Mouse (Mus musculus) midbrain, embryonic 14.5 days (tissue): ENCODE data around the gene Tmem169. TPM values are rescaled to one million over a fixed set of nuclear protein-coding genes. Genes with fewer than 3 reads are reported as not detected.
A peak's percentile ranks its signal among the peaks of the same experiment; 100 is the strongest.
"Not testable (repeated sequence)": the region's sequence is repeated elsewhere in the genome, so short reads cannot be mapped to it uniquely, and the experiment has no call there.

Experiments used
- ATAC-seq: fragments of 200-750 bp; cut with Nextera tagmentation; 2 replicates; pipeline ENCODE4 v1.8.0; 2017; ENCODE audit warnings: moderate number of reproducible peaks, moderate library complexity; ENCODE audit not compliant: low FRiP score, low TSS enrichment
- DNase-seq: peaks from one replicate; pipeline ENCODE4 v3.0.0-alpha.2; 2015
- H3K27ac ChIP-seq: fragments of 300-500 bp; sonication (generic); replicated peaks from 2 replicates; pipeline ENCODE4 v1.5.1; 2014; ENCODE audit warnings: mild to moderate bottlenecking, low read depth, low read length, moderate library complexity
- H3K27me3 ChIP-seq: fragments of 300-500 bp; sonication (generic); 2 replicates; pipeline ENCODE4 v1.6.1; 2014; ENCODE audit warnings: low read length, control low read depth, mixed read lengths; ENCODE audit not compliant: control insufficient read depth, insufficient read depth
- H3K36me3 ChIP-seq: fragments of 300-500 bp; sonication (generic); 2 replicates; pipeline ENCODE4 v1.6.1; 2014; ENCODE audit warnings: low read length, control low read depth; ENCODE audit not compliant: control insufficient read depth, insufficient read depth
- H3K4me1 ChIP-seq: fragments of 300-500 bp; sonication (generic); 2 replicates; pipeline ENCODE4 v1.6.1; 2014; ENCODE audit warnings: mild to moderate bottlenecking, antibody characterized with exemption, low read length, control low read depth; ENCODE audit not compliant: control insufficient read depth, insufficient read depth
- H3K4me2 ChIP-seq: fragments of 300-500 bp; sonication (generic); 2 replicates; pipeline ENCODE4 v1.6.1; 2014; ENCODE audit warnings: mild to moderate bottlenecking, low read length, moderate library complexity
- H3K4me3 ChIP-seq: fragments of 300-500 bp; sonication (generic); replicated peaks from 2 replicates; pipeline ENCODE4 v1.5.1; 2014; ENCODE audit warnings: low read depth, low read length
- H3K9ac ChIP-seq: fragments of 300-500 bp; sonication (generic); replicated peaks from 2 replicates; pipeline ENCODE4 v1.6.1; 2014; ENCODE audit warnings: mild to moderate bottlenecking, low read length, moderate library complexity
- H3K9me3 ChIP-seq: fragments of 300-500 bp; sonication (generic); 2 replicates; pipeline ENCODE4 v1.6.1; 2016; ENCODE audit warnings: low read length, control low read depth, mixed read lengths; ENCODE audit not compliant: control insufficient read depth
- WGBS: fragments of 180-500 bp; shearing (Covaris S2); extraction: QIAGEN DNeasy Blood & Tissue Kit; methylation state at CpG from one replicate; pipeline ENCODE4 v1.1.7; 2014; 5-methylcytosine and 5-hydroxymethylcytosine counted together
- polyA plus RNA-seq: library from polyadenylated mRNA; unstranded; fragments of >200 nt; fragmentation: Nextera tagmentation; extraction: Ambion mirVana; gene quantifications from 2 replicates; pipeline ENCODE4 v1.2.1, GENCODE M21; 2014

Gene Tmem169
- polyA plus RNA-seq, 1 experiment from 2014 or later, result 36.0 TPM

- Histone ChIP-seq H3K4me1 (no peaks in the 10 kb centered on the region), H3K9me3 (no peaks in the 10 kb centered on the region), H3K4me3 (peak overlapping the region; percentile 47), H3K27me3 (no peaks in the 10 kb centered on the region), H3K9ac (peak overlapping the region; percentile 82; the same call in 1 of the 2 replicates), H3K27ac (peak overlapping the region; percentile 97), H3K36me3 (no peaks in the 10 kb centered on the region), H3K4me2 (peak overlapping the region; percentile 60)
- ATAC-seq (peak; percentile 70; the same call in 1 of the 2 replicates), DNase-seq (peak; percentile 79)
- 2% methylated on average over 12 of the region's 12 CpGs for WGBS
Observed at GRCm38 (mm10) chr1:72244317-72245036, 39.7 kb upstream of the Tmem169 start.

DNA sequence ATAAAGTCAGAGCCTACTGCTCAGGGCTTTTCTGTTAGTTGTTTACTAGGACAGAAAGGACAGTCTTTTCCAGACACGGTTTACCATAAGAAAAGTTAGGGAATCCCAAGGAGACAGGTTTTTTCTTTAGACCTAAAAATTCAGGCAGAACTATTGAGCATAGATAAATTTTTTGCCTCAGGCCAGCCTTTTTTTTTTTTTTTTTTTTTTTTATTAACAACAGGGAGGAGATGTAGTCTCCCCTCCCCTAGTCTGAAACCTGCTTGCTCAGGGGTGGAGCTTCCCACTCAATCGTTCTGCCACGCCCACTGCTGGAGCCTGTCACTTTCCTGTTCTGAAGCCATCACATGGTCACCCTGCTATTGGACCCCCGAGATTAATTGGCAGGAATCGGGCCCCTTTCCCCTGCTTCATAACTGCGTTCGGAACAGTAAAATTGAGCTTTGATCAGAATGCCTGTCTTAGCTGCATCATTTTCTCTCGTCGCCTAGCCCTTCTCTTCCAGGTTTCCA, 35.9 kb upstream of the Tmem169 start:
- 52% methylated on average over 9 of the region's 9 CpGs for WGBS
- not testable (repeated sequence) for H3K4me3 ChIP-seq, H3K4me2 ChIP-seq, DNase-seq, H3K27ac ChIP-seq, H3K36me3 ChIP-seq, H3K9me3 ChIP-seq, ATAC-seq, H3K27me3 ChIP-seq, H3K9ac ChIP-seq, H3K4me1 ChIP-seq

DNA sequence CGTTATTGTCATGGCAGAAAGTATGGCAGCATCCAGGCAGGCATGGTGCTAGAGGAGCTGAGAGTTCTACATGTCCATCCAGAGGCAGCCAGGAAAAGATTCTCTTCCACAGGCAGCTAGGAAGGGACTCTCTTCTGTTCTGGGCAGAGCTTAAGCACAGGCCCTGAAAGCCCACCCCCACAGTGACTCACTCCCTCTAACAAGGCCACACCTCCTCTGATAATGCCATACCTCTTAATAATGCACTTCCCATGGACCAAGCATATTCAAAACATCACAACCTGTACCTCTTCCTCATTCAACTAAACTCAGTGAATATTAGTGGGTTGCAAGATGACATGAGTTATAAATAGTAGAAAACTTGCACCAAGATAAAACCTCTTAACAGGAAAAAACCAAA, 32.4 kb upstream of the Tmem169 start:
- Histone ChIP-seq H3K4me2 (no peak overlapping the region), H3K4me3 (no peak overlapping the region), H3K4me1 (peaks cover 16% of the 10 kb centered on the region), H3K27me3 (no peaks in the 10 kb centered on the region), H3K36me3 (no peaks in the 10 kb centered on the region), H3K9ac (no peak overlapping the region), H3K27ac (no peak overlapping the region), H3K9me3 (no peaks in the 10 kb centered on the region)
- ATAC-seq, result no peak
- 80% methylated on average over 1 of the region's 1 CpGs for WGBS
- no peak for DNase-seq

GRCm38 (mm10) chr1:72253881-72254491, 30.2 kb upstream of the Tmem169 start:
- Histone ChIP-seq H3K27ac (peak overlapping the region; percentile 89; the same call in 1 of the 2 replicates), H3K27me3 (no peaks in the 10 kb centered on the region), H3K9me3 (no peaks in the 10 kb centered on the region), H3K4me2 (peak overlapping the region; percentile 49), H3K4me3 (peak overlapping the region; percentile 38), H3K36me3 (no peaks in the 10 kb centered on the region), H3K9ac (peak overlapping the region; percentile 62; the same call in 1 of the 2 replicates), H3K4me1 (peaks cover 19% of the 10 kb centered on the region)
- DNase-seq (peak; percentile 48), ATAC-seq (0 out of 2 replicates have a peak, but pooled peaks have one; percentile 5)
- 41% methylated on average over 11 of the region's 11 CpGs for WGBS

GRCm38 (mm10) chr1:72254545-72255061, 29.6 kb upstream of the Tmem169 start:
- no peaks in the 10 kb centered on the region for H3K27me3 ChIP-seq
- H3K4me2 ChIP-seq, result peak overlapping the region; percentile 49
- peak; percentile 95 for DNase-seq
- 2% methylated on average over 35 of the region's 35 CpGs for WGBS
- no peaks in the 10 kb centered on the region for H3K9me3 ChIP-seq
- H3K4me1 ChIP-seq, result peaks cover 19% of the 10 kb centered on the region
- H3K9ac ChIP-seq, result peak overlapping the region; percentile 62
- H3K4me3 ChIP-seq, result peak overlapping the region; percentile 38
- peak overlapping the region; percentile 89 for H3K27ac ChIP-seq
- H3K36me3 ChIP-seq, result no peaks in the 10 kb centered on the region
- peak; percentile 92 for ATAC-seq

DNA sequence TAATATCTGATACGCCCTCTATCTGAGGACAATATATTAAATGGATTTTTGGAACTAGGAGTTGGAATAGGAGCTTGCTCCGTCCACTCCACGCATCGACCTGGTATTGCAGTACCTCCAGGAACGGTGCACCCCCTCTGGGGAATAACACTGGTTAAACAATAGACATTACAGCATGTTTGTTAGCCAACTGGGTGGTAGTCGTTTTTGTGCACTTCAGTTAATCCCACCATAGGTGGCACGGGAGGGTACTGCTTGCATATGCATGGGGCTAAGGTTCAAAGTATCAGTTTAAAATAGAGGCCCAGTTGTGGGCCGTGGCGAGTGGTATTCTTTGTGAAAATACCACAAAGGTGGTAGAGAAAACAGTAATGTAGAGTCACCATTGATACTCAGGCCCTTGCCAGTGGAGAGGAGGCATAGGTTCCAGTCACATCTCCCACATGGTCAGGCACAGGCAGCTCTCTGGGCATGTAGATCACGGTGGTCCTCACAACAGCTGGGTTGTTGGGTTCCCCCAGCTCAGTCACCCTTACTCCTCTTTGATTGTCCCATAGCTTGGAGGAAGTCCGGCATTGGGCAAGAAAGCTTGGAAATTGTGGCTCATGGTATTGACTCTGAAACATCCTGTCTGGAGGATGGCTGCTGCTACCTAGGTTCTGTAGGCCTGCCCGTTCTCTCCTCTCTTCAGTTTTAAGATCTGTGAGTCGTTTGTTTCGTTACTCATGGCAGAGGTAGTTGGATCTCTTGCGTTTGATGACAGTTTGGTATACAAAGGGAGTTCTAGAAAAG, 28.9 kb upstream of the Tmem169 start:
- peak overlapping the region; percentile 38 for H3K4me3 ChIP-seq
- peak overlapping the region; percentile 62 for H3K9ac ChIP-seq
- DNase-seq (peak; percentile 85), ATAC-seq (peak; percentile 78)
- peak overlapping the region; percentile 49 for H3K4me2 ChIP-seq
- peak overlapping the region; percentile 89 for H3K27ac ChIP-seq
- peaks cover 19% of the 10 kb centered on the region for H3K4me1 ChIP-seq
- no peaks in the 10 kb centered on the region for H3K36me3 ChIP-seq
- H3K27me3 ChIP-seq, result no peaks in the 10 kb centered on the region
- WGBS, result 4% methylated on average over 15 of the region's 15 CpGs
- H3K9me3 ChIP-seq, result no peaks in the 10 kb centered on the region

- no peak for ATAC-seq
- peak overlapping the region; percentile 62 for H3K9ac ChIP-seq
- WGBS, result 19% methylated on average over 11 of the region's 11 CpGs
Observed at GRCm38 (mm10) chr1:72255854-72256175, 28.4 kb upstream of the Tmem169 start.

More at GRCm38 (mm10) chr1:72255854-72256175, 28.4 kb upstream of the Tmem169 start:
- no peaks in the 10 kb centered on the region for H3K36me3 ChIP-seq
- H3K27me3 ChIP-seq, result no peaks in the 10 kb centered on the region
- peak overlapping the region; percentile 38 for H3K4me3 ChIP-seq
- peak; percentile 76 for DNase-seq
- peak overlapping the region; percentile 49 for H3K4me2 ChIP-seq
- peak overlapping the region; percentile 89 for H3K27ac ChIP-seq
- peaks cover 19% of the 10 kb centered on the region for H3K4me1 ChIP-seq
- no peaks in the 10 kb centered on the region for H3K9me3 ChIP-seq
